8 mouse cellular contexts compared by ENCODE assay signal in genomic region chr8:119412735-119413498, GRCm38 (mm10). TPM values are rescaled to one million over a fixed set of nuclear protein-coding genes. Genes with fewer than 3 reads are reported as not detected.
DNase-seq lines count a peak whose midpoint lies in the region; ATAC-seq and TF ChIP-seq lines count a peak whose summit lies in the region.

No protein-coding gene starts in this region.

- peak overlapping the region; percentile 32; the same call in 1 of the 2 replicates for H3K9ac ChIP-seq in intestine, postnatal 0 days (ENCODE audit: low read depth, low read length)
- H3K9ac ChIP-seq in limb, embryonic 12.5 days (replicated peaks), result peak overlapping the region; percentile 57
- peak overlapping the region; percentile 61 for H3K9ac ChIP-seq in midbrain, embryonic 13.5 days (replicated peaks)

- peak overlapping the region; percentile 58 for H3K4me2 ChIP-seq in intestine, postnatal 0 days (replicated peaks; ENCODE audit: low read depth)
- peak overlapping the region; percentile 58 for H3K4me2 ChIP-seq in limb, embryonic 12.5 days
- peak overlapping the region; percentile 49 for H3K4me2 ChIP-seq in midbrain, embryonic 13.5 days (replicated peaks)

- DNase-seq in 416B (ENCODE audit: low read depth), result peak; percentile 73
- peak; percentile 86 for DNase-seq in adrenal gland, adult 2 months
- DNase-seq in embryo, embryonic 11.5 days (ENCODE audit: low read depth, low spot score), result peak; percentile 75
- peak; percentile 31 for DNase-seq in gonadal fat pad, adult 2 months (ENCODE audit: low read depth)
- peak; percentile 69 to 84 for DNase-seq in spleen, postnatal 10 days (ENCODE audit: low spot score in 2 of 2)

- peaks cover 38% of the 10 kb centered on the region for H3K36me3 ChIP-seq in intestine, postnatal 0 days (ENCODE audit: control insufficient read depth, insufficient read depth)
- peaks cover 35% of the 10 kb centered on the region for H3K36me3 ChIP-seq in limb, embryonic 12.5 days
- H3K36me3 ChIP-seq in midbrain, embryonic 13.5 days, result peaks cover 36% of the 10 kb centered on the region

- H3K27me3 ChIP-seq in intestine, postnatal 0 days (replicated peaks; ENCODE audit: control insufficient read depth, insufficient read depth, low read length), result no peaks in the 10 kb centered on the region
- H3K27me3 ChIP-seq in limb, embryonic 12.5 days, result peaks cover 38% of the 10 kb centered on the region
- H3K27me3 ChIP-seq in midbrain, embryonic 13.5 days, result peaks cover 13% of the 10 kb centered on the region

- H3K27ac ChIP-seq in intestine, postnatal 0 days (ENCODE audit: low read depth, low read length), result no peak overlapping the region
- no peak overlapping the region for H3K27ac ChIP-seq in limb, embryonic 12.5 days
- H3K27ac ChIP-seq in midbrain, embryonic 13.5 days, result no peak overlapping the region

- ATAC-seq in intestine, postnatal 0 days, result peak; percentile 51; the same call in 1 of the 2 replicates
- peak; percentile 89 for ATAC-seq in limb, embryonic 12.5 days (ENCODE audit: insufficient number of reproducible peaks, insufficient read depth, low FRiP score, low TSS enrichment, low read depth)
- ATAC-seq in midbrain, embryonic 13.5 days, result peak; percentile 85

- WGBS in intestine, postnatal 0 days, result 13% methylated on average over 18 of the region's 18 CpGs
- 12% methylated on average over 18 of the region's 18 CpGs for WGBS in limb, embryonic 12.5 days
- 10% methylated on average over 18 of the region's 18 CpGs for WGBS in midbrain, embryonic 13.5 days

- no peaks in the 10 kb centered on the region for H3K9me3 ChIP-seq in intestine, postnatal 0 days (ENCODE audit: control insufficient read depth)
- no peaks in the 10 kb centered on the region for H3K9me3 ChIP-seq in limb, embryonic 12.5 days
- no peaks in the 10 kb centered on the region for H3K9me3 ChIP-seq in midbrain, embryonic 13.5 days

- peak; percentile 96 for TF ChIP-seq CTCF in intestine, postnatal 0 days (IDR thresholded peaks at IDR 0.05; ENCODE audit: low read depth)

- no peak overlapping the region for H3K4me3 ChIP-seq in intestine, postnatal 0 days (ENCODE audit: low read depth, low read length)
- H3K4me3 ChIP-seq in limb, embryonic 12.5 days (replicated peaks), result peak overlapping the region; percentile 21; the same call in 1 of the 2 replicates
- no peak overlapping the region for H3K4me3 ChIP-seq in midbrain, embryonic 13.5 days (replicated peaks)

- no peaks in the 10 kb centered on the region for H3K4me1 ChIP-seq in intestine, postnatal 0 days (replicated peaks; ENCODE audit: control insufficient read depth, insufficient read depth, low read length)
- peaks cover 4% of the 10 kb centered on the region; the same call in 1 of the 2 replicates for H3K4me1 ChIP-seq in limb, embryonic 12.5 days (replicated peaks)
- H3K4me1 ChIP-seq in midbrain, embryonic 13.5 days (replicated peaks), result peaks cover 5% of the 10 kb centered on the region; the same call in 1 of the 2 replicates

RNA-seq across cellular contexts. Expression of gene Mlycd, which starts 18.2 kb away (rescaled TPM):
- 10 to 100 TPM; 41.8 to 69.4 TPM for total RNA-seq in adrenal gland, adult 2 months (2021)
- polyA plus RNA-seq in adrenal gland, adult 2 months (2012; rRNA removed), result 110 and 118 TPM in 2 replicates
- polyA plus RNA-seq in gonadal fat pad, adult 2 months (2012; rRNA removed), result 27.5 and 30.6 TPM in 2 replicates
- 29.0 and 29.4 TPM in 2 replicates for polyA plus RNA-seq in intestine, postnatal 0 days (2015; fragmentation: Nextera tagmentation; extraction: Ambion mirVana)
- polyA plus RNA-seq in limb, embryonic 12.5 days (2016; fragmentation: Nextera tagmentation; extraction: Ambion mirVana), result 9.3 and 10.5 TPM in 2 replicates
- 11.8 and 13.8 TPM in 2 replicates for polyA plus RNA-seq in midbrain, embryonic 13.5 days (2015; fragmentation: Nextera tagmentation; extraction: Ambion mirVana)

RNA-seq across cellular contexts. Expression of gene Osgin1, which starts 21.0 kb away (rescaled TPM):
- 100 to 1,000 TPM; 123 to 166 TPM for total RNA-seq in adrenal gland, adult 2 months (2021)
- 266 and 274 TPM in 2 replicates for polyA plus RNA-seq in adrenal gland, adult 2 months (2012; rRNA removed)
- polyA plus RNA-seq in gonadal fat pad, adult 2 months (2012; rRNA removed), result 20.6 and 31.2 TPM in 2 replicates
- 17.7 and 19.6 TPM in 2 replicates for polyA plus RNA-seq in intestine, postnatal 0 days (2015; fragmentation: Nextera tagmentation; extraction: Ambion mirVana)
- 0.40 and 0.58 TPM in 2 replicates for polyA plus RNA-seq in limb, embryonic 12.5 days (2016; fragmentation: Nextera tagmentation; extraction: Ambion mirVana)
- 0.10 and 0.28 TPM in 2 replicates for polyA plus RNA-seq in midbrain, embryonic 13.5 days (2015; fragmentation: Nextera tagmentation; extraction: Ambion mirVana)

RNA-seq across cellular contexts. Expression of gene Necab2, which starts 33.6 kb away (rescaled TPM):
- 1 to 10 TPM; 6.5 to 8.2 TPM for total RNA-seq in adrenal gland, adult 2 months (2021)
- polyA plus RNA-seq in adrenal gland, adult 2 months (2012; rRNA removed), result 6.8 and 8.4 TPM in 2 replicates
- polyA plus RNA-seq in gonadal fat pad, adult 2 months (2012; rRNA removed), result 0.81 and 1.2 TPM in 2 replicates
- 1.0 and 1.3 TPM in 2 replicates for polyA plus RNA-seq in intestine, postnatal 0 days (2015; fragmentation: Nextera tagmentation; extraction: Ambion mirVana)
- 4.4 and 5.1 TPM in 2 replicates for polyA plus RNA-seq in limb, embryonic 12.5 days (2016; fragmentation: Nextera tagmentation; extraction: Ambion mirVana)
- 34.9 and 37.6 TPM in 2 replicates for polyA plus RNA-seq in midbrain, embryonic 13.5 days (2015; fragmentation: Nextera tagmentation; extraction: Ambion mirVana)

Comparison
In these comparisons a context has a peak if more than half of its experiments do, and no peak if none do; other contexts are left out.
1. DNase-seq: peak in every context shown above with its lines; median percentile 86 in adrenal gland, adult 2 months; 76 in spleen, postnatal 10 days; 75 in embryo, embryonic 11.5 days; 73 in 416B; 31 in gonadal fat pad, adult 2 months.
2. RNA of gene Osgin1, which starts 21.0 kb away (polyA plus RNA-seq): 266 to 274 TPM in adrenal gland, adult 2 months, 20.6 to 31.2 TPM in gonadal fat pad, adult 2 months and 17.7 to 19.6 TPM in intestine, postnatal 0 days; 0.40 to 0.58 TPM in limb, embryonic 12.5 days and 0.10 to 0.28 TPM in midbrain, embryonic 13.5 days; every median in the first group is over 10 times any median in the second.
3. Peak in every context shown above with its lines, with median percentiles within 50 percentile points of each other: ATAC-seq, H3K4me2 ChIP-seq and H3K9ac ChIP-seq.